Mouse (Mus musculus): ENCODE results near the gene Slc22a12. TPM values are rescaled to one million over a fixed set of nuclear protein-coding genes. Genes with fewer than 3 reads are reported as not detected.

Gene Slc22a12
- polyA plus RNA-seq (2012; rRNA removed) = 0.81 and 1.0 TPM in 2 replicates

DNA sequence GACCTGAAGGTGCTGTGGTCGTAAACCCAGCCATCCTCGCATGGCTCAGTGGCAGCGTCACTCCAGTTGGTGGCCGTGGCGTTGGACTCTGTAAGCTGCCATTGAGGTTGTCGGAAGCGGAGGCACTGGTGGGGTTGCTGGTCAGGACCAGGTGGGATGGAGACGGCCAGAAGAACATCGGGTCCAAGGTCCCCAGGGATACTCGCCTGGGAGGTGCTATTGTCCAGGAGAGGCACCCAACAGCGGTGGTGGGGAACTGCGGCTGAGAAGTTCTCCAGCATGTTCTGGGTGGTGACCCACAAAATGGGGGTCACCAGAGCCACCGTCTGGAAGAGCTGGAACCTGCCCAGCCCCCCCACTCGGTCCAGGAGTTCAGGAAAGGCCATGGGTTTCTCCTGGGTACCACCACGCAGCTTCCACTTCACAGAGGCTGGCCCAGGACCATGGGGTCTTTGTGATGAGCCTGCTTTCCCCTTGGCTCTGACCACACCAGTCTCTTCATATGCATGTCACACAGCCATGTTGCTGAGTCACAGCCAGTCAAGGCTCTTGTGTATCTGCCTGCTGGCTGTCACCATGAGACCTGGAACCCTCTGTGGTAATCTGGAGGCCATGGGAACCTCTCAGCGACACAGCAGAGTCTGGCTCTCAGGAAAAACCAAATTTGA lies at the start of gene Slc22a12:
Gene Slc22a12, minus strand, starts transcription at position 666 of the 668 bp plus-strand sequence.
- Histone ChIP-seq H3K27me3 (ENCODE audit: control insufficient read depth, insufficient read depth, low read length) (no peaks in the 10 kb centered on the region), H3K36me3 (ENCODE audit: control insufficient read depth, insufficient read depth, low read length) (no peaks in the 10 kb centered on the region), H3K27ac (ENCODE audit: insufficient read depth, low read length) (no peak within 1 kb of the TSS), H3K4me1 (ENCODE audit: control insufficient read depth, insufficient read depth, insufficient read length) (peaks cover 31% of the 10 kb centered on the region; the same call in 1 of the 2 replicates), H3K4me3 (ENCODE audit: extremely low read depth, insufficient read depth, insufficient read length) (no peak within 1 kb of the TSS)
- no peak for DNase-seq (ENCODE audit: low read depth in 1 of 2, low spot score in 2 of 2)
- 87% methylated on average over 16 of the region's 16 CpGs for WGBS
- no peak for TF ChIP-seq POLR2A (IDR thresholded peaks at IDR 0.05; ENCODE audit: low read depth, low read length)
- no peak for TF ChIP-seq CTCF (IDR thresholded peaks at IDR 0.05; ENCODE audit: extremely low read depth, insufficient read depth, insufficient read length, insufficient replicate concordance)

DNA sequence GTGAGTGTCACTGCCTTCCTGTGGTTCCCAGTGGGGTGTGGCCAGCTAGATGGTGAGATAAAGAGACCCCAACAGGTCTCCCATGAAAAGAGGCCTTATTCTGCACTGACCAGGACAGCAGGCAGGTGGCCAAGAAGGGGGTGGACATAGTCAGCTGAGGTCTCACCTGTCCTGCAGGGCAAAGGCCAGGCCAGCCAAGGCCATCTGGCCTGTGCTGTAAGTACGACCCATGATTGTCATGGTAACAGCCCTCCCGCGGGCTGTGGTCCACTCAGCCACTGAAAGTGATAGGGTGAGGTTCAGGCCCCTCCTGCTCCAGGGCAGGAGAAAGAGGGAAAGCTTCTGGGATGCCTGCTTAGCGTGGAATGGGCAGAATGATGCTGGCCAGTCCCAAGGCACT lies 29.2 kb upstream of the Slc22a12 start:
- H3K4me1 ChIP-seq (ENCODE audit: control insufficient read depth, insufficient read depth, insufficient read length) = no peaks in the 10 kb centered on the region
- H3K4me3 ChIP-seq (ENCODE audit: extremely low read depth, insufficient read depth, insufficient read length) = no peak overlapping the region
- no peak overlapping the region for H3K27ac ChIP-seq (ENCODE audit: insufficient read depth, low read length)
- H3K36me3 ChIP-seq (ENCODE audit: control insufficient read depth, insufficient read depth, low read length) = no peaks in the 10 kb centered on the region
- H3K27me3 ChIP-seq (ENCODE audit: control insufficient read depth, insufficient read depth, low read length) = no peaks in the 10 kb centered on the region
- WGBS = 69% methylated on average over 4 of the region's 4 CpGs
- DNase-seq (ENCODE audit: low read depth in 1 of 2, low spot score in 2 of 2) = no peak
- TF ChIP-seq POLR2A (IDR thresholded peaks at IDR 0.05; ENCODE audit: low read depth, low read length) (no peak), CTCF (IDR thresholded peaks at IDR 0.05; ENCODE audit: extremely low read depth, insufficient read depth, insufficient read length, insufficient replicate concordance) (no peak)

DNA sequence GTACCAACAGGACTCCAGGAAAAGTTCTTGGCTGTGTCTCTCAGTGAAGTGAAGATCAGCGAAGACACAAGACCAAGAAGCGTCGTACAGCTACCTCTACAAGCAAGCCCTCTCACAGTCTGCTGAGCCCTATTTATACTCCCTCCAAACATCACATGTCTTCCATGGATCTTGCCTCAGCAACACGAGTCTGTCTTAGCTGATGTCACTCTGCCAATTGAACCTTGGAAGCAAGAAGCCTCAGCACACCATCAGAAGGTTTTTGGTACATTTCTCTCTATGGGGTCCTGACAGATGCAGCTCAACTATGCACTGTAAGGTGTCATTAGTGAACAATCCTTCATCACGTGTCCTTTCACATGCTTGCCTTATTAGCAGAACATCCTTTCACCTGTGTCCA lies 28.6 kb upstream of the Slc22a12 start:
- H3K36me3 ChIP-seq (ENCODE audit: control insufficient read depth, insufficient read depth, low read length) = no peaks in the 10 kb centered on the region
- WGBS = 83% methylated on average over 5 of the region's 5 CpGs
- no peak overlapping the region for H3K27ac ChIP-seq (ENCODE audit: insufficient read depth, low read length)
- no peaks in the 10 kb centered on the region for H3K27me3 ChIP-seq (ENCODE audit: control insufficient read depth, insufficient read depth, low read length)
- TF ChIP-seq CTCF (IDR thresholded peaks at IDR 0.05; ENCODE audit: extremely low read depth, insufficient read depth, insufficient read length, insufficient replicate concordance) = no peak
- TF ChIP-seq POLR2A (IDR thresholded peaks at IDR 0.05; ENCODE audit: low read depth, low read length) = no peak
- H3K4me3 ChIP-seq (ENCODE audit: extremely low read depth, insufficient read depth, insufficient read length) = no peak overlapping the region
- DNase-seq (ENCODE audit: low read depth in 1 of 2, low spot score in 2 of 2) = no peak
- no peaks in the 10 kb centered on the region for H3K4me1 ChIP-seq (ENCODE audit: control insufficient read depth, insufficient read depth, insufficient read length)

DNA sequence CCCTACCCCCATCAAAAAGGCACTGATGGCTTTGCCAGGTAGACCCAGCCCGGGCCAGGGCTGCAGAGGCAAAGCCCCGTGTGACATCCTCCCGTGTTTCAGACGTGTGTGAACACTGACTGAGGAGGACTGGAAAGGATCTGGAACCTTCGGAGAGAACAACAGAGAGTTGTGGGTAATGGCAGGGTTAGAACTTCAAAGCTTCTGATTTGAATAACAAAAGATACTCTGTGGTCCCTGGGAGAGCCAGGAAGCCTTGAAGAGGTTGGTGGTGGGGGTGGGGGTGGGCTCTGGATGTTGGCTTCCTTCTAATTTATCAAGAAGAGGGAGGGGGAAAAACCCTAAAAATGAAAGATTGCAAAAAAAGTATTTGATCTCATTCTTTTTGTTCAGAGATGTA lies 26.7 kb upstream of the Slc22a12 start:
- Histone ChIP-seq H3K27me3 (ENCODE audit: control insufficient read depth, insufficient read depth, low read length) (no peaks in the 10 kb centered on the region), H3K27ac (ENCODE audit: insufficient read depth, low read length) (no peak overlapping the region), H3K4me3 (ENCODE audit: extremely low read depth, insufficient read depth, insufficient read length) (no peak overlapping the region), H3K4me1 (ENCODE audit: control insufficient read depth, insufficient read depth, insufficient read length) (no peaks in the 10 kb centered on the region), H3K36me3 (ENCODE audit: control insufficient read depth, insufficient read depth, low read length) (no peaks in the 10 kb centered on the region)
- TF ChIP-seq POLR2A (IDR thresholded peaks at IDR 0.05; ENCODE audit: low read depth, low read length) (no peak), CTCF (IDR thresholded peaks at IDR 0.05; ENCODE audit: extremely low read depth, insufficient read depth, insufficient read length, insufficient replicate concordance) (no peak)
- WGBS = 39% methylated on average over 5 of the region's 5 CpGs
- no peak for DNase-seq (ENCODE audit: low read depth in 1 of 2, low spot score in 2 of 2)

DNA sequence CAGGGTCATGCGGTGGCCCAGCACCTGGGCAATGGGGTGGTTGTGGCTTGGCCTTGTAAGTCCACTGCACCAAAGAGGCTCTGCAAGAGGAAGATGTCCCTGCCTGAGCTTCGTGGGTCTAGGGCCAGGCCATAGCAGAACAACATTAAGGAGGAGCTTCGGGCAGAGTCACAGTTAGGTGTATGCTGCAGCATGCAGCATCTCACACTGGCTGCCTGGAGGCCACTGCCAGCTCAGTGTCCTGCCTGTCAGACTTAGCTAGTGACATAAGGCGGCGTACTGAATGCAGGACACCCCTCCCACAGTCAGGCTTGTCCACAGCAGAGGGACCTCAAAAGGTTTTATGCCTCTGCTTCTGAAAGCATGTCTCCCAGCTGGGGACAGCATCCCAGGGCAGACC lies 26.2 kb upstream of the Slc22a12 start:
- H3K27ac ChIP-seq (ENCODE audit: insufficient read depth, low read length) = no peak overlapping the region
- no peak for DNase-seq (ENCODE audit: low read depth in 1 of 2, low spot score in 2 of 2)
- H3K36me3 ChIP-seq (ENCODE audit: control insufficient read depth, insufficient read depth, low read length) = no peaks in the 10 kb centered on the region
- no peaks in the 10 kb centered on the region for H3K27me3 ChIP-seq (ENCODE audit: control insufficient read depth, insufficient read depth, low read length)
- TF ChIP-seq POLR2A (IDR thresholded peaks at IDR 0.05; ENCODE audit: low read depth, low read length) = no peak
- TF ChIP-seq CTCF (IDR thresholded peaks at IDR 0.05; ENCODE audit: extremely low read depth, insufficient read depth, insufficient read length, insufficient replicate concordance) = no peak
- H3K4me3 ChIP-seq (ENCODE audit: extremely low read depth, insufficient read depth, insufficient read length) = no peak overlapping the region
- WGBS = 87% methylated on average over 5 of the region's 5 CpGs
- H3K4me1 ChIP-seq (ENCODE audit: control insufficient read depth, insufficient read depth, insufficient read length) = no peaks in the 10 kb centered on the region

DNA sequence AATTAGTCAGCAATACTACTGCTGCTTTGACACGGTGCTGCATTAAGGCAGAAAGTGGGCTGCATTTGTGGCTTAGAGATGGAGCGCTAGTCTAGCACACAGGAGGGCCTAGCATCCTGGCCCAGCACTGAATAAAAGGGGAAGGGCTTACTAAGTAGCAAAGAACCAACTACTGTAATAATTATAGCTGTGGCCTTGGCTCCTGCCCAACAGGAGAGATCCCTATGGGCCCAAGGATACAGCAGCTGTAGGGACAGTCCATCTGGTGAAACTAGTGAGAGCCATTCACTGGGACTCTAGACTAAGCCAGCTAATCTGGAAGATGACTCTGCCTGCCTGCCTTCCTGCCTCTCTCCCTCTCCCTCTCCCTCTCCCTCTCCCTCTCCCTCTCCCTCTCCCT lies 23.6 kb upstream of the Slc22a12 start:
- Histone ChIP-seq H3K27me3 (ENCODE audit: control insufficient read depth, insufficient read depth, low read length) (no peaks in the 10 kb centered on the region), H3K4me1 (ENCODE audit: control insufficient read depth, insufficient read depth, insufficient read length) (no peaks in the 10 kb centered on the region), H3K36me3 (ENCODE audit: control insufficient read depth, insufficient read depth, low read length) (no peaks in the 10 kb centered on the region), H3K27ac (ENCODE audit: insufficient read depth, low read length) (no peak overlapping the region), H3K4me3 (ENCODE audit: extremely low read depth, insufficient read depth, insufficient read length) (no peak overlapping the region)
- DNase-seq (ENCODE audit: low read depth in 1 of 2, low spot score in 2 of 2) = no peak
- 70% methylated on average over 2 of the region's 2 CpGs for WGBS
- TF ChIP-seq POLR2A (IDR thresholded peaks at IDR 0.05; ENCODE audit: low read depth, low read length) (no peak), CTCF (IDR thresholded peaks at IDR 0.05; ENCODE audit: extremely low read depth, insufficient read depth, insufficient read length, insufficient replicate concordance) (no peak)

DNA sequence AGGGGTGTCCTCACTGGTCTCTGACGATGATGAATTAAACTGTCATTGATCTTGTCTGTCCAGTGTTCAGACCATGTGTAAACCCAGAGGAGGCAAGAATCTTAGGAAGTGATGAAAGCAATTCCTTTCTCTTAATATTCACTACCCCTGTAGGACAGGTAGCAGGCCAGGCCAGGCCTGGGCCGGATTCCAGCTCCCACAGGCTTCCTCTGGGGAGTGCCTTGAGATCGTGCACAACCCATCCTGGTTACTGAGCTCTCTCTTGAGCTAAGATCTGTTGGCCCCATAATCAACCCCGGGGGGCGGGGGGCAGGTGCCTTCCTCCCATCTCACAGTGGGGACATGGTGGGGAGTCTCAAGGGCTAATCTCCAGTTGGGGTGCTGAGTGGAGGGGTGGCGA lies 22.3 kb upstream of the Slc22a12 start:
- Histone ChIP-seq H3K4me3 (ENCODE audit: extremely low read depth, insufficient read depth, insufficient read length) (no peak overlapping the region), H3K36me3 (ENCODE audit: control insufficient read depth, insufficient read depth, low read length) (no peaks in the 10 kb centered on the region), H3K4me1 (ENCODE audit: control insufficient read depth, insufficient read depth, insufficient read length) (no peaks in the 10 kb centered on the region), H3K27ac (ENCODE audit: insufficient read depth, low read length) (no peak overlapping the region), H3K27me3 (ENCODE audit: control insufficient read depth, insufficient read depth, low read length) (no peaks in the 10 kb centered on the region)
- no peak for DNase-seq (ENCODE audit: low read depth in 1 of 2, low spot score in 2 of 2)
- TF ChIP-seq POLR2A (IDR thresholded peaks at IDR 0.05; ENCODE audit: low read depth, low read length) (no peak), CTCF (IDR thresholded peaks at IDR 0.05; ENCODE audit: extremely low read depth, insufficient read depth, insufficient read length, insufficient replicate concordance) (no peak)
- WGBS = 91% methylated on average over 6 of the region's 6 CpGs
